Mouse (Mus musculus) cortical plate, adult 2 months (tissue): ENCODE results near the gene Frmpd2. TPM values are rescaled to one million over a fixed set of nuclear protein-coding genes. Genes with fewer than 3 reads are reported as not detected.

Experiments used
- H3K27ac ChIP-seq: fragments of 200-500 bp; 2 replicates; pipeline ENCODE4 v1.5.1; 2012; ENCODE audit warnings: low read length, control low read depth, inconsistent platforms; ENCODE audit not compliant: insufficient read depth
- H3K4me1 ChIP-seq: fragments of 200-500 bp; 2 replicates; pipeline ENCODE4 v1.6.1; 2011; ENCODE audit warnings: low read length; ENCODE audit not compliant: control insufficient read depth, insufficient read depth
- H3K4me3 ChIP-seq: fragments of 200-500 bp; 2 replicates; pipeline ENCODE4 v1.5.1; 2011; ENCODE audit warnings: mild to moderate bottlenecking, low read length, control low read depth; ENCODE audit not compliant: insufficient read depth
- CTCF ChIP-seq: fragments of 200-500 bp; IDR thresholded peaks from 2 replicates; pipeline ENCODE4 v1.5.1; 2011; ENCODE audit warnings: mild to moderate bottlenecking, control low read depth, low read length; ENCODE audit not compliant: insufficient read depth; ENCODE audit errors: extremely low read depth
- POLR2A ChIP-seq: fragments of 200-500 bp; IDR thresholded peaks from 2 replicates; pipeline ENCODE4 v1.6.1; 2011; ENCODE audit warnings: mild to moderate bottlenecking, low read length, control low read depth; ENCODE audit not compliant: insufficient read depth; ENCODE audit errors: extremely low read depth
- polyA plus RNA-seq: library from polyadenylated mRNA; depleted of rRNA; stranded (reverse); fragments of >200 nt; gene quantifications from 2 replicates; pipeline ENCODE4 v1.2.3, GENCODE M21; 2012

The Frmpd2 gene
- polyA plus RNA-seq, 1 experiment: 1.0 TPM

DNA sequence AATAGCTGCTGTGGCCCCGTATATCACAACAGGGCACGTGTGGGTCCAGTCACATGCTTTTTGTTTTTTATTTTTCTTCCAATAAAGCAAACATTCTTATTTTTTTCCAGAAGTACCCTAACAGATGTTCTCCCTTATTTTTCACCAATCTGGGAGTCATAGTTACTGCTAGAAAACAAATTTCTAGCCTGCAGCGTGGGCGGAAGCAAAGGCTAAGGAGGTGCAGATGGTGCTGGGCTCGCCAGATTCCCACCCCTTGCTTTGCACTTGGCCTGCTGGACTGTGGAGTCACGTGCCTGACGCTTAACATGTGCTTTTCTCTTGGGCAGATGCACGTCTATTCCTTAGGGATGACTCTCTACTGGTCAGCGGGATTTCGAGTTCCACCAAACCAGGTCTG lies 29.1 kb downstream of the Frmpd2 start:
- no peak for TF ChIP-seq CTCF
- no peak for TF ChIP-seq POLR2A
- Histone ChIP-seq H3K27ac (no peak overlapping the region), H3K4me1 (no peaks in the 10 kb centered on the region; the same call in 1 of the 2 replicates), H3K4me3 (no peak overlapping the region)

DNA sequence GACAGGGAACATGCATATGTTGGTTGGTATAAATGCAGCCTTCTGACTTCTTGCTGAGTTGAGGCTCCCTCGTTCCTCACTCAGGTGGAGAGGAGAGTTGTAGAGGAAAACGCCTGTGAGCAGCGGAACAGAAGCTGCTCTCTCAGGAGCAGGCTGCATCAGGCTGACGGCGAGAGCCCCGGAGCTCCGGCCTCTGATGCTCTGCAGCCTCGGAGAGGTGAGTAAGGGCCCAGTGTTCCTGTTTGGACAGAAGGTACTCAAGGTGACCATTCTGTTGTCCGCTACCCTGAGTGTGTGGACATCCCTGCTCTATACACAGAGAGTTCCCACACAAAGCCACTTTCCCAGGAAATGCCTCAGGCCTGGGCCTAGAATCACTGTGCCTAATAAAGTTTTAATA lies 31.8 kb downstream of the Frmpd2 start:
- TF ChIP-seq CTCF: no peak
- no peak for TF ChIP-seq POLR2A
- Histone ChIP-seq H3K4me1 (no peaks in the 10 kb centered on the region; the same call in 1 of the 2 replicates), H3K4me3 (no peak overlapping the region), H3K27ac (no peak overlapping the region)

DNA sequence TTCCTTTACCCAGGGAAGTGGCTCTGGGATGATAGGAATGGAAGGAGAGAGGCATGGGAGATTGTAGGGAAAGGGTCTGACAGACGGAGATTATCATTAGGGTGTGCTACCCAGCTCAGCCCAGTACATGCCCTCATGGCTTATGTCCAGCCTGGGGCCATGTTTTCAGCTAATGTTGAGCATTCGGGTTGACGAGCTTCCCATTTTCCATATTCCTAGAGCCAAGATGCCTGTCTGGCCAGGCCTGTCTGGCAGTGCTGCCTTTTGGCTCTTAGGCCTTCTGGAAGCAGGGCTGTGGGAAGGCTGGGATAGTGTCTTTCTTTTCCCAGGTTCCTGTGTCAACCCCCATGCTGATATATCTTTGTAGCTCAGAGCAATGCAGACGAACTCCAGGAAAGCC lies 35.2 kb downstream of the Frmpd2 start:
- H3K27ac ChIP-seq: no peak overlapping the region
- no peaks in the 10 kb centered on the region for H3K4me1 ChIP-seq
- TF ChIP-seq POLR2A: no peak
- TF ChIP-seq CTCF: no peak
- H3K4me3 ChIP-seq: no peak overlapping the region

DNA sequence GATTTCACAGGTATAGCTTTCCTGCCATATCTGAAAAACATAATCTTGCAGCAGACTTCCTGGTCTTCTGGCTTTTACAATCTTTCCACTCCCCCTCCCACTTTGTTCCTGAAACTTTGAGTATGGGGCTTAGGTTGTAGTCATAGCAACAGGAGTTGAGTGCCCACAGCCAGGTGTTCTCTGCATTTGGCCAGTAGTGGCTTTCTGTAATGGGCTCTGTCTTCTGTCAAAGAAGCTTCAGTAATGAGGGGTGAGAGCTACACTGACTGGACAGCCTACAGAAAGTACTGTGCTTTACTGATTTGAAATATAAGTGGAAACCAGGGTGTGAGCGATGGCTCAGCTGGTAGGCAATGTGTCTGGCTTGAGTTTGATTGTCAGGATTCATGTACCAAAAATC lies 37.2 kb downstream of the Frmpd2 start:
- no peak for TF ChIP-seq POLR2A
- TF ChIP-seq CTCF: no peak
- H3K27ac ChIP-seq: no peak overlapping the region
- no peak overlapping the region for H3K4me3 ChIP-seq
- no peaks in the 10 kb centered on the region for H3K4me1 ChIP-seq

DNA sequence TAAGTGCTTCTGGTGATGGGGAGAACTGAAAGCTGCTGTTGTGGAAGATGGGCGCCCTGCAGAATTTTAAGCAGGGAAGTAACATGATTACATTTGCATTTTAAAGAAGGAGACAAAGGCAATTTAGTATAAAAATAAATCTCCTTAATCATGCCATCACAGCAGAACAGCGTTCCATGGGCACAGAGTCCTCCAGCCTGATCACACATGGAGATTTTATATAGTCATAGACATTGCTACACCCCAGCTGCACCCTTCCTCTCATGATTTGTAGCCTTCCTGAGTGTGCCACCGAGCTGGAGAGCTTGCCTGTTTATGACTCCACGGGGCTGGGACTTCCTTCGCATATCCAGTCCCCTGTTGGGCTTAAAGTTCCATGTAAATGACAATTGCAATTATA lies 42.4 kb downstream of the Frmpd2 start:
- Histone ChIP-seq H3K4me1 (no peaks in the 10 kb centered on the region), H3K4me3 (no peak overlapping the region), H3K27ac (no peak overlapping the region)
- TF ChIP-seq CTCF (no peak), POLR2A (no peak)

DNA sequence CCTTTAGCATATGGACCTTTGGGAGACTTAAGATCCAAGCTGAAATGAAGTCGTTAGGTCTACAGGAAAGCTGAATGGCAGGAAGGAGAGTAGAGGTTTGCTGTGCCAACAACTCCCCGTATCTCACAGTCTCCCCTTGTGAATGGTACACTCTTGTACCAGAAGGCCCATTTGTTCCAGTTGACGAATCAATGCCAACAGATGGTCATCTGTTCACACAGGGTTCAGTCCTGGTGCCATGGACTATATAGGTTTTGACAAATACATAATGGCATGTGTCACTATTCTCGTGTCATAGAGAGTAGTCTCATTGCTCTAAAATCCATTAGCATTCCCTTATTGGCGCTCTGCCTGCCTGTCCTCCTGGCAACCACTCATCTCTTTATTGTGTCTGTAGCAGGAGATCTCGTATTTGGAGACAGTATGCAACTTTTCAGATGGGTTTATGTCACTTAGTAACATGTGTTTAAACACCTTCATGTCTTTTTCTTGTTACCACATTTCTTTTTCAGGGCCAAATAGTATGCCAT lies 43.3 kb downstream of the Frmpd2 start:
- Histone ChIP-seq H3K27ac (no peak overlapping the region), H3K4me3 (no peak overlapping the region), H3K4me1 (peaks cover under 1% of the 10 kb centered on the region; the same call in 1 of the 2 replicates)
- TF ChIP-seq CTCF (no peak), POLR2A (no peak)

DNA sequence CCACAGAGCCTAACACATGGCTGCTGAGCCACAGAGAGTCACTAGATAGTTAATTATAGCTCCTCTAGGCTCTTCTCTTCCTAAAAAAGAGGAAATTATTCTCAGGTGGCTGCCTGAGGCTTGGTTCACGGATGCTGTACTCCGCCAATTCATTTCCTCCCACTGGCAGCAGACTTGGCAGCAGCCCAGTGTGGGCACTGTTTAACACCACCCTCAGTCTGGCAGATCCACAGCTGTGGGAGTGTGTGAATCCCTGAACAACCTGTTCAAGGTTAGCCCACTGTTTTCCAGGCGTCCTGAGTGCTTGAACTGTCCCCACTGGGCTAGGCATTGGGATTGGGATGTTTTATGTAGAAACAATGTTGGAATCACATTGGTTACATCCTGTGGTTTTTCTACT lies 50.0 kb downstream of the Frmpd2 start:
- no peak overlapping the region for H3K4me3 ChIP-seq
- H3K27ac ChIP-seq: no peak overlapping the region
- TF ChIP-seq POLR2A: no peak
- no peak for TF ChIP-seq CTCF
- H3K4me1 ChIP-seq: peaks cover 13% of the 10 kb centered on the region

DNA sequence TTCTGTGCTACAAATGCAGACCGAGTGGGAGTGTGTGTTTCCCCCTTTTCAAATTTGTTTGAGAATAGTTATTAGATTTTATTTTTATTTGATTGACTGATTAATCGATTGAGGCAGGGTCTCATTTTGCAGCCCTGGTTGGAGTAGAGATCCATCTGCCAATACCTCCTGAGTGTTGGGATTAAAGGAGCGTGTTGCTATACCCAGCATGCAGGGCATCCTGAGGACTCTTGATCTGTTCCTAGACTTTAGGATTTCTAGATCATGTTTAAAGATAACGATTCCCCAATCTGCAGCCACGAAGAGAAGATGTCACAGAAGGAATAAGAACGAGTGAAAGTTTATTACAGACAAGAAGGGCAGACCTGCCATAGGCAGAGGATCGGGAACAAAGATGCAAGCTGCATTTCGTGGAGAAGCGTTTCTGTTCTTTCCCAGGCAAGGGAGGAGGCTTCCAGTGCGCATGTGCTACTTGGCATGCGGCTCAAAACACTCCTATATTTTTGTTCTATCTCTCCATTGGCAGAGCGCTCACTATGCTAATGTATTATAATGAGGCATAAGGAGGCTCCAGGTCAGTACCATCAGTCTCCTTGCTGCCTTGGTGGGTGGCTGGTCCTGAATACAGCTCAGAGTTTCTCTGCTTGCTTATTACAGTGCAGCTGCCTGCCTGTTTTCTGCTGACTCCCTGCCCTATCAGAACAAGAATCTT lies 53.9 kb downstream of the Frmpd2 start:
- Histone ChIP-seq H3K4me3 (no peak overlapping the region), H3K4me1 (peaks cover 9% of the 10 kb centered on the region), H3K27ac (no peak overlapping the region)
- TF ChIP-seq POLR2A (peak; percentile 83), CTCF (no peak)

DNA sequence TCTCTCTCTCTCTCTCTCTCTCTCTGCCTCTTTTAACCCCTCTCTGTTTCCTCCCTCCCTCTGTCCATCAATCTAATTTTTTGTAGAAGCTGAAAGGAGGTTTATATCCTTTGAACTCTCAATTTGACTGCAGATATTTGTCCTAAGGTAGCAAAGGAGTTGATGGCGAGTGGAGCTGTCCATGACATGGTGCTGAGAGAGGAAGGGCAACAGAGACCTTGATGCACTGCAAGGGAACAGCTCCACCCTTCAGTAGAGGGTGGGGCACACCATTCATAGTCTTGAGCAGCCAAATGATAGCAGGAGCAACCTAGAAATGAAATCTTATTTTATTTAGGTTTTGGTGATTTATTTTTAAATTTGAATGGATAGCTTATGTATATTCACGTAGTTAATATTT lies 55.1 kb downstream of the Frmpd2 start:
- TF ChIP-seq POLR2A (no peak), CTCF (no peak)
- Histone ChIP-seq H3K4me3 (no peak overlapping the region), H3K27ac (no peak overlapping the region), H3K4me1 (peaks cover 7% of the 10 kb centered on the region)

DNA sequence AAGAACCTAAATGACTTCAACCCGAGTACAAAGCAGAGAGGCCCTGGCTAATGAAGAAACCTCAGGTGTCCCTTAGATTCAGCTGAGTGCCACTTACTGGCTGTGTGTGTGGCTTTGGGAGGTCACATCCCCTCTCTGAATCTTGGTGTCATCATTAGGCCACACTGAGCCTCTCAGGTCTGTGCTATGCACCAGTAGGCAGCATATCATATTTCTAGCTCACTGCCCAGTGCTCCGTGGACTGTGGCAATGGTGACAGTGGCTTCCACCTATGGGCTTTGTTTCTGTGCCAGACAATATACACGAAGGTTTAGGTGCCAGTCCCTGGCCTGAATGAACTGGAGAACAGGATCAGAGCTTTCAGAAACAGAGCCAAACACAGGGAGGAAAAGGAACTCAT lies 56.4 kb downstream of the Frmpd2 start:
- Histone ChIP-seq H3K27ac (no peak overlapping the region), H3K4me3 (no peak overlapping the region), H3K4me1 (peaks cover 9% of the 10 kb centered on the region)
- TF ChIP-seq POLR2A (no peak), CTCF (no peak)
